Mouse (Mus musculus): ENCODE measurements around the gene Ankdd1a. TPM values are rescaled to one million over a fixed set of nuclear protein-coding genes. Genes with fewer than 3 reads are reported as not detected.
A peak's percentile ranks its signal among the peaks of the same experiment; 100 is the strongest.

Gene Ankdd1a
- polyA plus RNA-seq, 1 experiment from 2014 or later, result not detected

GRCm38 (mm10) chr9:65528417-65529038 lies 8.5 kb upstream of the Ankdd1a start:
- H3K9ac ChIP-seq (ENCODE audit: low read length), result no peak overlapping the region
- WGBS, result 75% methylated on average over 6 of the region's 6 CpGs
- ATAC-seq (replicated peaks; ENCODE audit: low FRiP score, low TSS enrichment, low read depth), result no peak
- no peaks in the 10 kb centered on the region for H3K36me3 ChIP-seq (ENCODE audit: control insufficient read depth, insufficient read depth, low read length)
- DNase-seq (ENCODE audit: low spot score), result no peak
- H3K4me3 ChIP-seq (ENCODE audit: low read depth, low read length), result no peak overlapping the region
- H3K4me2 ChIP-seq (ENCODE audit: low read length), result no peak overlapping the region
- H3K27ac ChIP-seq (ENCODE audit: low read depth), result no peak overlapping the region
- no peaks in the 10 kb centered on the region for H3K9me3 ChIP-seq (ENCODE audit: control insufficient read depth, low read length)
- H3K27me3 ChIP-seq (replicated peaks; ENCODE audit: control insufficient read depth, insufficient read depth, low read length), result no peaks in the 10 kb centered on the region
- no peaks in the 10 kb centered on the region for H3K4me1 ChIP-seq (replicated peaks; ENCODE audit: control insufficient read depth, insufficient read depth, low read length)

GRCm38 (mm10) chr9:65525445-65526195 lies 5.6 kb upstream of the Ankdd1a start:
- Histone ChIP-seq H3K4me1 (replicated peaks; ENCODE audit: control insufficient read depth, insufficient read depth, low read length) (0 out of 2 replicates have a peak, but pooled peaks cover 1% of the 10 kb centered on the region), H3K4me2 (ENCODE audit: low read length) (no peak overlapping the region), H3K4me3 (ENCODE audit: low read depth, low read length) (no peak overlapping the region), H3K36me3 (ENCODE audit: control insufficient read depth, insufficient read depth, low read length) (no peaks in the 10 kb centered on the region), H3K27me3 (replicated peaks; ENCODE audit: control insufficient read depth, insufficient read depth, low read length) (0 out of 2 replicates have a peak, but pooled peaks cover under 1% of the 10 kb centered on the region), H3K9me3 (ENCODE audit: control insufficient read depth, low read length) (no peaks in the 10 kb centered on the region), H3K9ac (ENCODE audit: low read length) (no peak overlapping the region), H3K27ac (ENCODE audit: low read depth) (no peak overlapping the region)
- ATAC-seq (replicated peaks; ENCODE audit: low FRiP score, low TSS enrichment, low read depth) (no peak), DNase-seq (ENCODE audit: low spot score) (no peak)
- WGBS, result 85% methylated on average over 10 of the region's 10 CpGs

- Histone ChIP-seq H3K27me3 (replicated peaks; ENCODE audit: control insufficient read depth, insufficient read depth, low read length) (0 out of 2 replicates have a peak, but pooled peaks cover 3% of the 10 kb centered on the region), H3K27ac (ENCODE audit: low read depth) (no peak overlapping the region), H3K4me1 (replicated peaks; ENCODE audit: control insufficient read depth, insufficient read depth, low read length) (0 out of 2 replicates have a peak, but pooled peaks cover 6% of the 10 kb centered on the region), H3K36me3 (ENCODE audit: control insufficient read depth, insufficient read depth, low read length) (no peaks in the 10 kb centered on the region), H3K9me3 (ENCODE audit: control insufficient read depth, low read length) (no peaks in the 10 kb centered on the region), H3K4me3 (ENCODE audit: low read depth, low read length) (no peak overlapping the region), H3K9ac (ENCODE audit: low read length) (no peak overlapping the region), H3K4me2 (ENCODE audit: low read length) (peak overlapping the region; percentile 25; the same call in 1 of the 2 replicates)
- ATAC-seq (replicated peaks; ENCODE audit: low FRiP score, low TSS enrichment, low read depth) (peak; percentile 75), DNase-seq (ENCODE audit: low spot score) (peak; percentile 88)
- WGBS, result 25% methylated on average over 14 of the region's 14 CpGs
Observed at GRCm38 (mm10) chr9:65523611-65524364, 3.8 kb upstream of the Ankdd1a start.

- no peak for ATAC-seq (replicated peaks; ENCODE audit: low FRiP score, low TSS enrichment, low read depth)
- Histone ChIP-seq H3K36me3 (ENCODE audit: control insufficient read depth, insufficient read depth, low read length) (no peaks in the 10 kb centered on the region), H3K9ac (ENCODE audit: low read length) (no peak overlapping the region), H3K9me3 (ENCODE audit: control insufficient read depth, low read length) (no peaks in the 10 kb centered on the region), H3K27me3 (replicated peaks; ENCODE audit: control insufficient read depth, insufficient read depth, low read length) (0 out of 2 replicates have a peak, but pooled peaks cover 3% of the 10 kb centered on the region), H3K4me2 (ENCODE audit: low read length) (peak overlapping the region; percentile 38), H3K4me3 (ENCODE audit: low read depth, low read length) (peak overlapping the region; percentile 15), H3K27ac (ENCODE audit: low read depth) (no peak overlapping the region), H3K4me1 (replicated peaks; ENCODE audit: control insufficient read depth, insufficient read depth, low read length) (0 out of 2 replicates have a peak, but pooled peaks cover 6% of the 10 kb centered on the region)
- no peak for DNase-seq (ENCODE audit: low spot score)
- 16% methylated on average over 11 of the region's 11 CpGs for WGBS
Observed at GRCm38 (mm10) chr9:65520505-65520876, 498 bp upstream of the Ankdd1a start.

GRCm38 (mm10) chr9:65514851-65515261 lies 5.1 kb downstream of the Ankdd1a start:
- H3K9ac ChIP-seq (ENCODE audit: low read length), result no peak overlapping the region
- DNase-seq (ENCODE audit: low spot score), result no peak
- WGBS, result 55% methylated on average over 3 of the region's 3 CpGs
- H3K4me3 ChIP-seq (ENCODE audit: low read depth, low read length), result no peak overlapping the region
- H3K9me3 ChIP-seq (ENCODE audit: control insufficient read depth, low read length), result no peaks in the 10 kb centered on the region
- no peaks in the 10 kb centered on the region for H3K27me3 ChIP-seq (replicated peaks; ENCODE audit: control insufficient read depth, insufficient read depth, low read length)
- ATAC-seq (replicated peaks; ENCODE audit: low FRiP score, low TSS enrichment, low read depth), result no peak
- H3K36me3 ChIP-seq (ENCODE audit: control insufficient read depth, insufficient read depth, low read length), result no peaks in the 10 kb centered on the region
- H3K4me1 ChIP-seq (replicated peaks; ENCODE audit: control insufficient read depth, insufficient read depth, low read length), result no peaks in the 10 kb centered on the region
- no peak overlapping the region for H3K27ac ChIP-seq (ENCODE audit: low read depth)
- no peak overlapping the region for H3K4me2 ChIP-seq (ENCODE audit: low read length)

GRCm38 (mm10) chr9:65514431-65514830 lies 5.6 kb downstream of the Ankdd1a start:
- no peaks in the 10 kb centered on the region for H3K27me3 ChIP-seq (replicated peaks; ENCODE audit: control insufficient read depth, insufficient read depth, low read length)
- H3K9ac ChIP-seq (ENCODE audit: low read length), result no peak overlapping the region
- no peak overlapping the region for H3K4me3 ChIP-seq (ENCODE audit: low read depth, low read length)
- WGBS, result 79% methylated on average over 8 of the region's 8 CpGs
- ATAC-seq (replicated peaks; ENCODE audit: low FRiP score, low TSS enrichment, low read depth) (no peak), DNase-seq (ENCODE audit: low spot score) (no peak)
- no peaks in the 10 kb centered on the region for H3K36me3 ChIP-seq (ENCODE audit: control insufficient read depth, insufficient read depth, low read length)
- H3K9me3 ChIP-seq (ENCODE audit: control insufficient read depth, low read length), result no peaks in the 10 kb centered on the region
- H3K27ac ChIP-seq (ENCODE audit: low read depth), result no peak overlapping the region
- H3K4me2 ChIP-seq (ENCODE audit: low read length), result no peak overlapping the region
- no peaks in the 10 kb centered on the region for H3K4me1 ChIP-seq (replicated peaks; ENCODE audit: control insufficient read depth, insufficient read depth, low read length)

- H3K4me2 ChIP-seq (ENCODE audit: low read length), result no peak overlapping the region
- peak; percentile 72 for DNase-seq (ENCODE audit: low spot score)
- no peaks in the 10 kb centered on the region for H3K36me3 ChIP-seq (ENCODE audit: control insufficient read depth, insufficient read depth, low read length)
- no peaks in the 10 kb centered on the region for H3K9me3 ChIP-seq (ENCODE audit: control insufficient read depth, low read length)
- H3K9ac ChIP-seq (ENCODE audit: low read length), result no peak overlapping the region
- no peaks in the 10 kb centered on the region for H3K4me1 ChIP-seq (replicated peaks; ENCODE audit: control insufficient read depth, insufficient read depth, low read length)
- no peak overlapping the region for H3K4me3 ChIP-seq (ENCODE audit: low read depth, low read length)
- 61% methylated on average over 3 of the region's 3 CpGs for WGBS
- no peaks in the 10 kb centered on the region for H3K27me3 ChIP-seq (replicated peaks; ENCODE audit: control insufficient read depth, insufficient read depth, low read length)
- ATAC-seq (replicated peaks; ENCODE audit: low FRiP score, low TSS enrichment, low read depth), result peak; percentile 61; the same call in 1 of the 2 replicates
- no peak overlapping the region for H3K27ac ChIP-seq (ENCODE audit: low read depth)
Observed at GRCm38 (mm10) chr9:65512520-65512919, 7.5 kb downstream of the Ankdd1a start.

GRCm38 (mm10) chr9:65508449-65508848 lies 11.5 kb downstream of the Ankdd1a start:
- H3K27me3 ChIP-seq (replicated peaks; ENCODE audit: control insufficient read depth, insufficient read depth, low read length), result no peaks in the 10 kb centered on the region
- ATAC-seq (replicated peaks; ENCODE audit: low FRiP score, low TSS enrichment, low read depth) (no peak), DNase-seq (ENCODE audit: low spot score) (no peak)
- H3K9ac ChIP-seq (ENCODE audit: low read length), result no peak overlapping the region
- no peak overlapping the region for H3K27ac ChIP-seq (ENCODE audit: low read depth)
- H3K9me3 ChIP-seq (ENCODE audit: control insufficient read depth, low read length), result no peaks in the 10 kb centered on the region
- no peaks in the 10 kb centered on the region for H3K4me1 ChIP-seq (replicated peaks; ENCODE audit: control insufficient read depth, insufficient read depth, low read length)
- H3K4me2 ChIP-seq (ENCODE audit: low read length), result no peak overlapping the region
- H3K4me3 ChIP-seq (ENCODE audit: low read depth, low read length), result no peak overlapping the region
- WGBS, result 62% methylated on average over 7 of the region's 7 CpGs
- no peaks in the 10 kb centered on the region for H3K36me3 ChIP-seq (ENCODE audit: control insufficient read depth, insufficient read depth, low read length)

Data from intestine, embryonic 14.5 days (tissue).